Mouse (Mus musculus) midbrain, postnatal 0 days (tissue): ENCODE data around the gene Gamt. TPM values are rescaled to one million over a fixed set of nuclear protein-coding genes. Genes with fewer than 3 reads are reported as not detected.
A peak's percentile ranks its signal among the peaks of the same experiment; 100 is the strongest.

Source experiments
- ATAC-seq: fragments of 200-750 bp; cut with Nextera tagmentation; 2 replicates; pipeline ENCODE4 v1.8.0; 2017; ENCODE audit warnings: moderate number of reproducible peaks, mild to moderate bottlenecking, moderate TSS enrichment, moderate library complexity; ENCODE audit not compliant: low FRiP score
- DNase-seq: peaks from one replicate; pipeline ENCODE4 v3.0.0-alpha.2; 2015; ENCODE audit warnings: low spot score
- H3K27ac ChIP-seq: fragments of 300-500 bp; sonication (generic); 2 replicates; pipeline ENCODE4 v1.5.1; 2014; ENCODE audit warnings: low read depth, mild to moderate bottlenecking, low read length, mixed read lengths
- H3K27me3 ChIP-seq: fragments of 300-500 bp; sonication (generic); 2 replicates; pipeline ENCODE4 v1.6.1; 2014; ENCODE audit warnings: low read length, control low read depth, mixed read lengths; ENCODE audit not compliant: insufficient read depth
- H3K36me3 ChIP-seq: fragments of 300-500 bp; sonication (generic); 2 replicates; pipeline ENCODE4 v1.6.1; 2014; ENCODE audit warnings: low read length, control low read depth, mixed read lengths; ENCODE audit not compliant: insufficient read depth
- H3K4me1 ChIP-seq: fragments of 300-500 bp; sonication (generic); 2 replicates; pipeline ENCODE4 v1.6.1; 2014; ENCODE audit warnings: mild to moderate bottlenecking, control low read depth, antibody characterized with exemption, low read length, mixed read lengths; ENCODE audit not compliant: insufficient read depth
- H3K4me2 ChIP-seq: fragments of 300-500 bp; sonication (generic); 2 replicates; pipeline ENCODE4 v1.6.1; 2014; ENCODE audit warnings: low read depth, mild to moderate bottlenecking, low read length, mixed read lengths; ENCODE audit not compliant: poor library complexity, severe bottlenecking
- H3K4me3 ChIP-seq: fragments of 300-500 bp; sonication (generic); 2 replicates; pipeline ENCODE4 v1.5.1; 2014; ENCODE audit warnings: low read depth, mild to moderate bottlenecking, low read length, moderate library complexity
- H3K9ac ChIP-seq: fragments of 300-500 bp; sonication (generic); replicated peaks from 2 replicates; pipeline ENCODE4 v1.6.1; 2014; ENCODE audit warnings: mild to moderate bottlenecking, low read length, moderate library complexity, mixed read lengths; ENCODE audit not compliant: poor library complexity, severe bottlenecking
- H3K9me3 ChIP-seq: fragments of 300-500 bp; sonication (generic); 2 replicates; pipeline ENCODE4 v1.6.1; 2016; ENCODE audit warnings: low read length, control low read depth
- CTCF ChIP-seq: IDR thresholded peaks from 2 replicates; pipeline ENCODE4 v1.5.1; 2016; ENCODE audit warnings: antibody characterized with exemption, mild to moderate bottlenecking
- WGBS: fragments of 180-500 bp; shearing (Covaris S2); extraction: QIAGEN DNeasy Blood & Tissue Kit; methylation state at CpG from one replicate; pipeline ENCODE4 v1.1.7; 2014; 5-methylcytosine and 5-hydroxymethylcytosine counted together
- polyA plus RNA-seq: library from polyadenylated mRNA; unstranded; fragments of >200 nt; fragmentation: Nextera tagmentation; extraction: Ambion mirVana; gene quantifications from 2 replicates; pipeline ENCODE4 v1.2.1, GENCODE M21; 2015
- total RNA-seq: library from RNA; depleted of rRNA; stranded (reverse); fragments of >200 nt; gene quantifications from 2 replicates; pipeline ENCODE4 v1.2.3, GENCODE M21; 2014

Gene Gamt
- total and polyA plus RNA-seq, 2 experiments from 2014 or later, result 14.3 to 16.8 TPM

- Histone ChIP-seq H3K27me3 (no peaks in the 10 kb centered on the region), H3K36me3 (peaks cover 16% of the 10 kb centered on the region), H3K4me1 (peaks cover 36% of the 10 kb centered on the region), H3K27ac (peak overlapping the region; percentile 100), H3K9me3 (no peaks in the 10 kb centered on the region), H3K9ac (peak overlapping the region; percentile 78), H3K4me3 (no peak overlapping the region), H3K4me2 (peak overlapping the region; percentile 91)
- ATAC-seq (no peak), DNase-seq (no peak)
- 58% methylated on average over 8 of the region's 8 CpGs for WGBS
- 0 out of 2 replicates have a peak, but pooled peaks have one; percentile 1 for TF ChIP-seq CTCF
Measured at GRCm38 (mm10) chr10:80297526-80298133, 36.8 kb upstream of the Gamt start.

GRCm38 (mm10) chr10:80296824-80297223, 36.0 kb upstream of the Gamt start:
- H3K27ac ChIP-seq, result peak overlapping the region; percentile 100
- H3K27me3 ChIP-seq, result no peaks in the 10 kb centered on the region
- DNase-seq, result no peak
- peaks cover 28% of the 10 kb centered on the region for H3K4me1 ChIP-seq
- no peak for TF ChIP-seq CTCF
- peaks cover 10% of the 10 kb centered on the region for H3K36me3 ChIP-seq
- peak overlapping the region; percentile 91 for H3K4me2 ChIP-seq
- WGBS, result 83% methylated on average over 5 of the region's 5 CpGs
- peak overlapping the region; percentile 78 for H3K9ac ChIP-seq
- no peaks in the 10 kb centered on the region for H3K9me3 ChIP-seq
- no peak for ATAC-seq
- H3K4me3 ChIP-seq, result peak overlapping the region; percentile 50

- Histone ChIP-seq H3K4me2 (peak within 1 kb of the TSS; percentile 91), H3K4me1 (peaks cover 23% of the 10 kb centered on the region), H3K9ac (peak within 1 kb of the TSS; percentile 78), H3K36me3 (peaks cover 10% of the 10 kb centered on the region), H3K27ac (peak within 1 kb of the TSS; percentile 100), H3K9me3 (no peaks in the 10 kb centered on the region), H3K4me3 (peak within 1 kb of the TSS; percentile 50), H3K27me3 (no peaks in the 10 kb centered on the region)
- WGBS, result under 1% methylated on average over 26 of the region's 26 CpGs
- ATAC-seq (peak; percentile 45), DNase-seq (peak; percentile 95)
- TF ChIP-seq CTCF, result peak; percentile 79
Measured at GRCm38 (mm10) chr10:80295618-80296425, 35.0 kb upstream of the Gamt start, which contains the start of gene Apc2. TSS of gene Apc2 (plus strand) at chr10:80295977.

- 0 out of 2 replicates have a peak overlapping the region, but pooled peaks have one; percentile 91 for H3K4me2 ChIP-seq
- 49% methylated on average over 7 of the region's 7 CpGs for WGBS
- H3K4me1 ChIP-seq, result peaks cover 16% of the 10 kb centered on the region
- H3K9ac ChIP-seq, result peak overlapping the region; percentile 78
- no peak overlapping the region for H3K4me3 ChIP-seq
- H3K27ac ChIP-seq, result peak overlapping the region; percentile 100
- TF ChIP-seq CTCF, result no peak
- ATAC-seq (no peak), DNase-seq (no peak)
- no peaks in the 10 kb centered on the region for H3K9me3 ChIP-seq
- H3K27me3 ChIP-seq, result no peaks in the 10 kb centered on the region
- peaks cover 10% of the 10 kb centered on the region for H3K36me3 ChIP-seq
Measured at GRCm38 (mm10) chr10:80294788-80295303, 34.0 kb upstream of the Gamt start.

- TF ChIP-seq CTCF, result no peak
- H3K9ac ChIP-seq, result no peak overlapping the region
- peak overlapping the region; percentile 100 for H3K27ac ChIP-seq
- WGBS, result 64% methylated on average over 4 of the region's 4 CpGs
- H3K4me2 ChIP-seq, result no peak overlapping the region
- ATAC-seq (no peak), DNase-seq (no peak)
- peaks cover 10% of the 10 kb centered on the region for H3K36me3 ChIP-seq
- H3K4me3 ChIP-seq, result no peak overlapping the region
- peaks cover 16% of the 10 kb centered on the region for H3K4me1 ChIP-seq
- no peaks in the 10 kb centered on the region for H3K9me3 ChIP-seq
- no peaks in the 10 kb centered on the region for H3K27me3 ChIP-seq
Measured at GRCm38 (mm10) chr10:80294311-80294710, 33.5 kb upstream of the Gamt start.
